Mouse (Mus musculus) adipocyte (in vitro differentiated cells): ENCODE results near the gene Ntf5.

Experiments used
- DNase-seq: peaks from one replicate; pipeline ENCODE4 v3.0.0-alpha.2; 2016; ENCODE audit warnings: low spot score

Ntf5 gene

GRCm38 (mm10) chr7:45435038-45435437 is 21.5 kb downstream of the Ntf5 start:
- peak; percentile 54 for DNase-seq

GRCm38 (mm10) chr7:45436444-45436843 is 22.9 kb downstream of the Ntf5 start:
- DNase-seq = no peak

GRCm38 (mm10) chr7:45437046-45437445 is 23.6 kb downstream of the Ntf5 start:
- DNase-seq = no peak

- no peak for DNase-seq
These were observed 24.2 kb downstream of the Ntf5 start, which contains the start of gene Ruvbl2 for GRCm38 (mm10) chr7:45437521-45438276. Ruvbl2 (minus strand) TSS chr7:45438096.

GRCm38 (mm10) chr7:45443526-45444420 is 30.3 kb downstream of the Ntf5 start:
- no peak for DNase-seq

- no peak for DNase-seq
These were observed 33.1 kb downstream of the Ntf5 start for GRCm38 (mm10) chr7:45446589-45446988.

- peak; percentile 33 for DNase-seq
These were observed 34.0 kb downstream of the Ntf5 start for GRCm38 (mm10) chr7:45447325-45447990.

- no peak for DNase-seq
These were observed 36.5 kb downstream of the Ntf5 start for GRCm38 (mm10) chr7:45449974-45450373.

- DNase-seq = peak; percentile 68
These were observed 38.0 kb downstream of the Ntf5 start for GRCm38 (mm10) chr7:45451344-45451982.

GRCm38 (mm10) chr7:45454971-45455370 is 41.5 kb downstream of the Ntf5 start:
- DNase-seq = no peak

- no peak for DNase-seq
These were observed 42.6 kb downstream of the Ntf5 start for GRCm38 (mm10) chr7:45455932-45456696.

- no peak for DNase-seq
These were observed 43.3 kb downstream of the Ntf5 start for GRCm38 (mm10) chr7:45456721-45457203.

GRCm38 (mm10) chr7:45457204-45458060 is 43.9 kb downstream of the Ntf5 start:
- peak; percentile 85 for DNase-seq

GRCm38 (mm10) chr7:45458748-45459563 is 45.5 kb downstream of the Ntf5 start:
- DNase-seq = peak; percentile 71

GRCm38 (mm10) chr7:45459564-45460140 is 46.2 kb downstream of the Ntf5 start, which contains the start of gene Ftl1:
Ftl1 (minus strand) TSS chr7:45459884.
- DNase-seq = peak; percentile 97

- no peak for DNase-seq
These were observed 46.9 kb downstream of the Ntf5 start for GRCm38 (mm10) chr7:45460377-45460776.

- peak; percentile 55 for DNase-seq
These were observed 47.4 kb downstream of the Ntf5 start for GRCm38 (mm10) chr7:45460860-45461314.

- no peak for DNase-seq
These were observed 47.8 kb downstream of the Ntf5 start for GRCm38 (mm10) chr7:45461326-45461725.

GRCm38 (mm10) chr7:45461781-45462180 is 48.3 kb downstream of the Ntf5 start:
- no peak for DNase-seq
